Mouse (Mus musculus) olfactory bulb, adult 2 months (tissue): ENCODE data around the gene Donson. TPM values are rescaled to one million over a fixed set of nuclear protein-coding genes. Genes with fewer than 3 reads are reported as not detected.

Experiments
- H3K27ac ChIP-seq: fragments of 200-500 bp; 2 replicates; pipeline ENCODE4 v1.5.1; 2012; ENCODE audit warnings: low read depth, low read length; ENCODE audit not compliant: insufficient read depth
- H3K4me1 ChIP-seq: fragments of 200-500 bp; 2 replicates; pipeline ENCODE4 v1.6.1; 2012; ENCODE audit warnings: low read length; ENCODE audit not compliant: control insufficient read depth, insufficient read depth
- H3K4me3 ChIP-seq: fragments of 200-500 bp; 2 replicates; pipeline ENCODE4 v1.5.1; 2012; ENCODE audit warnings: mild to moderate bottlenecking, low read depth, low read length, moderate library complexity; ENCODE audit not compliant: insufficient read depth
- CTCF ChIP-seq: fragments of 200-500 bp; IDR thresholded peaks from 2 replicates; pipeline ENCODE4 v1.5.1; 2012; ENCODE audit warnings: low read depth, mild to moderate bottlenecking, low read length, moderate library complexity; ENCODE audit not compliant: insufficient read depth
- POLR2A ChIP-seq: fragments of 200-500 bp; IDR thresholded peaks from 2 replicates; pipeline ENCODE4 v1.6.1; 2012; ENCODE audit warnings: mild to moderate bottlenecking, low read depth, low read length, moderate library complexity; ENCODE audit not compliant: insufficient read depth
- WGBS: fragments of 180-500 bp; shearing (Covaris S2); methylation state at CpG from one replicate; pipeline ENCODE4 v1.1.7; 2018; 5-methylcytosine and 5-hydroxymethylcytosine counted together
- polyA plus RNA-seq: library from polyadenylated mRNA; stranded (reverse); fragments of >200 nt; gene quantifications from 2 replicates; pipeline ENCODE4 v1.2.4, GENCODE M21; 2012; ENCODE audit warnings: low replicate concordance; ENCODE audit not compliant: missing spikeins, insufficient read depth, insufficient read length

The Donson gene
- polyA plus RNA-seq, 1 experiment, result not detected

DNA sequence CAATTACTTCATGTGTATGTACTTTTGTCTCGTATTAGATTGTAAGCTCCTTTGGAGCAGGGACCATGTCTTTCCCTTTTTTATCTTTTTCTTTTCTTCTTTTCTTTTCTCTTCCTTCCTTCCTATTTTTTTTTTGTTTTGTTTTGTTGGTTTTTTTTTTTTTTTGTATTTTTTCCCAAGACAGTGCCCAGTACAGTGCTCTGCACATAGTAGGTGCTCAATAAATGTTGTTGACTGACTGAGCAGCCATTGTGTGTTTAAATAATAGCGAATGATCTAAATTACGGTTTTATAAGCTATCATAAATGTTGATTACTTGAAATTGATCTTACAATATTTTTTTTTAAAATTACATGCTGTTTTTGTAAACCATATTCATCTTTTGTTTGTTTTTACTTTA, 24.8 kb downstream of the Donson start:
- H3K4me1 ChIP-seq, result peaks cover 11% of the 10 kb centered on the region
- 95% methylated on average over 3 of the region's 3 CpGs for WGBS
- no peak overlapping the region for H3K4me3 ChIP-seq
- TF ChIP-seq CTCF, result no peak
- TF ChIP-seq POLR2A, result no peak
- no peak overlapping the region for H3K27ac ChIP-seq

DNA sequence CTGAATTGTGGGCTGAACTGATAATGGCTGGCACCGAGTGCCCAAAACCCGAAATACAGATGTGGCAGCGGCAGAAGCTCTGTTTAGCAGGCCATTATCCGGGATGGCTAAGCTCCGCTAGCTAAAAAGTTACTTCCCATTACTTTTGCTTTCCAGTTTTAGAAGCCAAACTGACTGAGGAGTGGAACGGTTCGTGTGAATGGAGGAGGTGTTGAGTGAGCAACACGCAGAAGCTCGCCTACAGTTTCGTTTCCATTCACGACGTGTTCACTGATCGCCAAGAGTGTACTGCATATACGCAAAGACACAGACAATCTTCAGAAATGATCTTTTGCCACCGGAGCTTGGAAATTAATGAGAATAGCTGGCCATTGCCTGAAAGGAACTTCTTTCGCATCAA, 26.2 kb downstream of the Donson start:
- TF ChIP-seq POLR2A (no peak), CTCF (no peak)
- H3K27ac ChIP-seq, result no peak overlapping the region
- WGBS, result 70% methylated on average over 16 of the region's 16 CpGs
- no peak overlapping the region for H3K4me3 ChIP-seq
- H3K4me1 ChIP-seq, result peaks cover 15% of the 10 kb centered on the region

DNA sequence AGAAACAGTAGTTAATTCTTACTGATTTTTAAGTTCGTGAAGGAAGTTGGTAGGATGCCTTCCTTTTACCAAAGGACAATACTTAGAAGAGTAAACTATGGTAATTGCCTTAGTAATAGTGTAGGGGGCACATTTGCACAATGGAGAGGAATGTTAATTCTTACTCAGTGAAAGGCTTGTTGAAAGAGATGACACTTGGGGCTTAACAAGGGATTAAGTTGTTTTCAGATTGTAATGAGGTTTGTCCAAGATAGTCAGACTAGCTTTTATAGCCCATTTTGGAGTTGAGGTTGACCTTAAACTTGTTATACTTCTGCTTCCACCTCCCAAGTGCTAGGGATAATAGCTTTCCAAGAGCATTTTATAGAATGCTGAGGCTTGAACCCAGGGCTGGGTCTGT, 27.2 kb downstream of the Donson start:
- Histone ChIP-seq H3K4me1 (peaks cover 15% of the 10 kb centered on the region), H3K4me3 (no peak overlapping the region), H3K27ac (no peak overlapping the region)
- WGBS, result 13% methylated on average over 1 of the region's 1 CpGs
- TF ChIP-seq CTCF (no peak), POLR2A (no peak)

DNA sequence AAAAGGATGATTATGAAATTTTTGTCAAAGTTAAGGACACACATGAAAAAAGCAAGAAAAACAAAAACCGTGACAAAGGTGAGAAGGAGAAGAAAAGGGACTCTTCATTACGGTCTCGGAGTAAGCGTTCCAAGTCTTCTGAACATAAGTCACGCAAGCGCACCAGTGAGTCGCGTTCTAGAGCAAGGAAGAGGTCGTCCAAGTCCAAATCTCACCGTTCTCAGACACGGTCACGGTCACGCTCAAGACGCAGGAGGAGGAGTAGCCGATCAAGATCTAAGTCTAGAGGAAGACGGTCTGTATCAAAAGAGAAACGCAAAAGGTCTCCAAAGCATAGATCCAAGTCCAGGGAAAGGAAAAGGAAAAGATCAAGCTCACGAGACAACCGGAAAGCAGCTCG, 28.8 kb downstream of the Donson start:
- H3K4me3 ChIP-seq, result no peak overlapping the region
- no peak for TF ChIP-seq POLR2A
- no peak for TF ChIP-seq CTCF
- 97% methylated on average over 20 of the region's 20 CpGs for WGBS
- no peak overlapping the region for H3K27ac ChIP-seq
- H3K4me1 ChIP-seq, result peaks cover 15% of the 10 kb centered on the region

DNA sequence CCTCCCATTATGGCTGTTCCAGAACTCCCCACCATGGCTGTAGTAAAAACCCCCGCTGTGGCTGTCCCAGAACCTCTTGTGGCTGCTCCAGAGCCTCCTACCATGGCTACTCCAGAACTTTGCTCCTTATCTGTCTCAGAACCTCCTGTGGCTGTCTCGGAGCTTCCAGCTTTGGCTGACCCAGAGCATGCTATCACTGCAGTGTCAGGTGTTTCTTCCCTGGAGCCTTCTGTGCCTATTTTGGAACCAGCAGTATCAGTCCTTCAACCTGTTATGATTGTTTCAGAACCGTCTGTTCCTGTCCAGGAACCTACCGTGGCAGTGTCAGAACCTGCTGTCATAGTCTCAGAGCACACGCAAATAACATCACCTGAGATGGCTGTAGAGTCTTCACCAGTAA, 30.1 kb downstream of the Donson start:
- H3K27ac ChIP-seq, result no peak overlapping the region
- WGBS, result 90% methylated on average over 5 of the region's 5 CpGs
- no peak for TF ChIP-seq POLR2A
- no peak for TF ChIP-seq CTCF
- H3K4me3 ChIP-seq, result no peak overlapping the region
- H3K4me1 ChIP-seq, result peaks cover 15% of the 10 kb centered on the region

DNA sequence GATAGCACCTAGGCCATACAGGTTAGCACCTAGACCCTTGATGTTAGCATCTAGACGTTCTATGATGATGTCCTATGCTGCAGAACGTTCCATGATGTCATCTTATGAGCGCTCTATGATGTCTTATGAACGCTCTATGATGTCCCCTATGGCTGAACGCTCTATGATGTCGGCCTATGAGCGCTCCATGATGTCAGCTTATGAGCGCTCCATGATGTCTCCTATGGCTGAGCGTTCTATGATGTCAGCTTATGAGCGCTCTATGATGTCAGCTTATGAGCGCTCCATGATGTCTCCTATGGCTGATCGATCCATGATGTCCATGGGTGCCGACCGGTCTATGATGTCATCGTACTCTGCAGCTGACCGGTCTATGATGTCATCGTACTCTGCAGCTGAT, 31.3 kb downstream of the Donson start:
- H3K4me3 ChIP-seq, result no peak overlapping the region
- no peak overlapping the region for H3K27ac ChIP-seq
- 98% methylated on average over 17 of the region's 17 CpGs for WGBS
- peaks cover 13% of the 10 kb centered on the region for H3K4me1 ChIP-seq
- TF ChIP-seq CTCF (no peak), POLR2A (no peak)

DNA sequence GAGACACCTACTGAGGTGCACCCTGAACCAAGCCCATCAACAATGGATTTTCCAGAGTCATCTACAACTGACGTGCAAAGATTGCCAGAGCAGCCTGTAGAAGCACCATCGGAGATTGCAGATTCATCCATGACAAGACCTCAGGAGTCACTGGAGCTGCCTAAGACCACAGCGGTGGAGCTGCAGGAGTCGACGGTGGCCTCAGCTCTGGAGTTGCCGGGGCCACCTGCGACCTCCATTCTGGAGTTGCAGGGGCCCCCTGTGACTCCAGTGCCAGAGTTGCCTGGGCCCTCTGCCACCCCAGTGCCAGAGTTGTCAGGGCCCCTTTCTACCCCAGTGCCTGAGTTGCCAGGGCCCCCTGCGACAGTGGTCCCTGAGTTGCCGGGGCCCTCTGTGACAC, 33.3 kb downstream of the Donson start:
- Histone ChIP-seq H3K4me1 (peaks cover 15% of the 10 kb centered on the region), H3K4me3 (no peak overlapping the region), H3K27ac (no peak overlapping the region)
- WGBS, result 94% methylated on average over 9 of the region's 9 CpGs
- no peak for TF ChIP-seq POLR2A
- no peak for TF ChIP-seq CTCF

DNA sequence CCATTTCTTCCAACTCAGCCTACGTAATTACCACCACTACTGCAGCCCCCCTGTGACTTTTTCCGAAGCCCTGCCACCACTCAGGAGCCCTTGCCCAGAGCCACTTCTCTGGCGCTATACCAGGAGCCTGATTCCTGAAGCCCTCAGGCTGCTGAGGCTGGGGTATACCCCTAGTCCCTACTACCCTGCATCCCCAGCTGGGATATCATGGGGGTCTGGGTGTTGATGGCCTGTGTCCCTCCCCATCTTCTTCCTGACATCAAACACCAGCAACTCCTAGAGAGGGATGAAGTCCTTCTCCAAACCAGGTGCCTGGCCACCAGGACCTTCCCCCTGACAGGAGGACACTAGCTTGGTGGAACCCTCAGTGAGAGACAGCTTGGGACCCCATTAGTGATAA, 36.4 kb downstream of the Donson start:
- Histone ChIP-seq H3K27ac (no peak overlapping the region), H3K4me1 (peaks cover 6% of the 10 kb centered on the region; the same call in 1 of the 2 replicates), H3K4me3 (no peak overlapping the region)
- 63% methylated on average over 3 of the region's 3 CpGs for WGBS
- TF ChIP-seq POLR2A (no peak), CTCF (no peak)

DNA sequence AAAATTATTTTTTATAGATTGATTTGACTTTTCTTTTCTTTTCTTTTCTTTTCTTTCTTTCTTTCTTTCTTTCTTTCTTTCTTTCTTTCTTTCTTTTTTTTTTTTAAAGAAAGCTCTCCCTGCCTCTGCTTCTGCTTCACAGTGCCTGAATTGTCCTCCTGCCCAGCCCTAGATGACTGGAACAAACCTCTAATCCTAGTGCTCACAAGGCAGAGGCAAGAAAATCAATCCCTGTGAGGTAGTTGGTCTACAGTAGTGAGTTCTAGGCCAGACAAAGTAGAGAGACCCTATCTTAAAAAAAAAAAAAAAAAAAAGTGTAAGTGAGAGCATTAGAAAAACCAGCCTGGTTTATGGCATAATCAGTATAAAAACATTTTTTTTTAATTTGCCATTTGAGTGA, 38.8 kb downstream of the Donson start:
- no peak for TF ChIP-seq POLR2A
- TF ChIP-seq CTCF, result no peak
- H3K27ac ChIP-seq, result no peak overlapping the region
- H3K4me1 ChIP-seq, result peaks cover 6% of the 10 kb centered on the region; the same call in 1 of the 2 replicates
- no peak overlapping the region for H3K4me3 ChIP-seq

DNA sequence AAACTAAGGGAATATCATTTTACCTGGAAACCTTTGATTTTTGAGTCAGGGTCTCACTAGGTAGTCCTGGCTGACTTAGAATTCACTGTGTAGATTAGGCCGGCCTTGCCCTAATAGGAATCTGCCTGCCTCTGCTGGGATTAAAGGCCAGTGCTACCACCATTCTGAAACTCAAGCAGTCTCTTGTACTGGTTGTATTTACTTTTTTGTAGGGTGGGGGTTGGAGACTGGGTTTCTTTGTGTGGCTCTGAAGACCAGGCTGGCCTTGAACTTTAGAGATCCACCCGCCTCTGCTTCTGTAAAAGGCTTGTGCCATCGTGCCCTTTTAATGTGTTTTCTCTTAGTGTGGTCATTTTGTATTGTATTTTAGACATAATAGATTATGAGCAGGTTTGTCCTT, 39.3 kb downstream of the Donson start:
- no peak for TF ChIP-seq POLR2A
- no peak for TF ChIP-seq CTCF
- Histone ChIP-seq H3K4me1 (peaks cover 6% of the 10 kb centered on the region; the same call in 1 of the 2 replicates), H3K4me3 (no peak overlapping the region), H3K27ac (no peak overlapping the region)
- 31% methylated on average over 3 of the region's 3 CpGs for WGBS

DNA sequence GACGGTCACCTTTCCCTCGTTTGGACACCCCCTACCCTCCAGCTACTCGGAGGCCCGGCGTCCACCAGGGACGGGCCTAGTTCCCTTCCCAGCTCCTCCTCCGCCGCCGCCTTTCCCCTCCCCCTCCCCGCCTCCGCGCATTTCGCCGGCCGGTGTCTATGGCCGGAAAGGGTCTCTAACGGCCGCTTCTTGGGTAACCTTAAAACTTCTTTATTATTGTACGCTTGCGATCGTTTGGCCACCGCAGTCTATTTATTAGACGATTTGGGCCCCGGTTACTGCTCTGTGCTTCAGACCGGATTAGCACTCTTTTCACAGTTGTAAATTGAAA, 40.4 kb downstream of the Donson start:
- Histone ChIP-seq H3K27ac (peak overlapping the region; percentile 97; the same call in 1 of the 2 replicates), H3K4me1 (peaks cover 6% of the 10 kb centered on the region; the same call in 1 of the 2 replicates), H3K4me3 (peak overlapping the region; percentile 83)
- TF ChIP-seq CTCF (no peak), POLR2A (no peak)
- WGBS, result under 1% methylated on average over 25 of the region's 25 CpGs
